Mouse (Mus musculus) gastrocnemius, postnatal 14 days (tissue): ENCODE results near the gene Mylk3. TPM values are rescaled to one million over a fixed set of nuclear protein-coding genes. Genes with fewer than 3 reads are reported as not detected.

ENCODE experiments used
- total RNA-seq, 2 experiments: library from RNA; stranded (reverse); gene quantifications; 2 replicates each; pipeline ENCODE4 v1.2.3; 2021

The Mylk3 gene
- total RNA-seq, 2 experiments from 2014 or later: 1.4 to 1.7 TPM

Other genes starting within 250 kb of the Mylk3 start
- not detected for gene Cks1brt, start 234.4 kb downstream of the Mylk3 start, total RNA-seq
- not detected for gene Olfr371, start 160.4 kb downstream of the Mylk3 start, total RNA-seq
- 1 to 10 TPM; 7.2 to 9.5 TPM for gene Orc6, start 86.7 kb downstream of the Mylk3 start, total RNA-seq
- 10 to 100 TPM; 51.5 to 52.4 TPM for gene Vps35, start 86.5 kb downstream of the Mylk3 start, total RNA-seq
- 10 to 100 TPM; 12.5 to 12.8 TPM for gene 4921524J17Rik, start 46.5 kb upstream of the Mylk3 start, total RNA-seq
- 100 to 1,000 TPM in 1 of 2 experiments, 10 to 100 TPM in 1; 74.7 to 129 TPM for gene Gpt2, start 106.2 kb upstream of the Mylk3 start, total RNA-seq
- gene Dnaja2, start 169.0 kb upstream of the Mylk3 start, total RNA-seq: 100 to 1,000 TPM; 177 to 178 TPM